Mouse (Mus musculus) liver, adult 2 months (tissue): ENCODE measurements around the gene Pgf.

Source experiments
- CTCF ChIP-seq: fragments of 200-500 bp; IDR thresholded peaks from 2 replicates; pipeline ENCODE4 v1.5.1; 2011; ENCODE audit warnings: low read depth, low read length, control low read depth
- POLR2A ChIP-seq: fragments of 200-500 bp; IDR thresholded peaks from 2 replicates; pipeline ENCODE4 v1.6.1; 2011; ENCODE audit warnings: low read length, control low read depth; ENCODE audit not compliant: insufficient read depth; ENCODE audit errors: extremely low read depth

DNA sequence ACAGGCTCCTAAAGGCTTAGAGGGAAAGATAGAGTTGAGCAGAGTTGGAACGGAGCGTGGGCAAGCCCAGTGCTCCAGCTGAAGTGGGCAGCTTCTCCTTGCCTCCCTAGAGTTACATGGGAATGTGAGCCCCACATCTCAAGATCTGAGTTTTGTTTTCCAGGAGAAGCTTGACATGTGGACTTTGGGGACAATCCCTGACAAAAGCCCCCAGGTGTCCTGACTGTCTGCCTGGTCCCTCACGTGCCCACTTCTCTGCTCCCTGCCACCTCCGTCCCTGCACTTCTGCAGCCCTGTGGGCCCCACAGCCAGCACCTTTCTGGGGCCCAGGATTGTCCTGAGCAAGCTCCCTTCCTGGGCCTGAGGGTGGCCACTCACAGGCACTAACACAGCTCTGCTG is 32.8 kb downstream of the Pgf start:
- no peak for TF ChIP-seq POLR2A
- TF ChIP-seq CTCF, result no peak
